Mouse (Mus musculus) embryonic fibroblast, embryonic 13.5 days (primary cell): ENCODE measurements around the gene Cav2. TPM values are rescaled to one million over a fixed set of nuclear protein-coding genes. Genes with fewer than 3 reads are reported as not detected.
A peak's percentile ranks its signal among the peaks of the same experiment; 100 is the strongest.

Experiments used
- H3K27ac ChIP-seq: 2 replicates; pipeline ENCODE4 v1.5.1; 2012; ENCODE audit warnings: low read length, control low read depth, inconsistent platforms; ENCODE audit not compliant: insufficient read depth
- H3K4me1 ChIP-seq: 2 replicates; pipeline ENCODE4 v1.6.1; 2011; ENCODE audit warnings: low read length; ENCODE audit not compliant: control insufficient read depth, insufficient read depth
- H3K4me3 ChIP-seq: 2 replicates; pipeline ENCODE4 v1.5.1; 2011; ENCODE audit warnings: mild to moderate bottlenecking, control low read depth, low read length; ENCODE audit not compliant: insufficient read depth
- CTCF ChIP-seq: IDR thresholded peaks from 2 replicates; pipeline ENCODE4 v1.5.1; 2011; ENCODE audit warnings: mild to moderate bottlenecking, control low read depth, low read length, moderate library complexity, borderline replicate concordance; ENCODE audit not compliant: insufficient read depth
- POLR2A ChIP-seq: IDR thresholded peaks from 2 replicates; pipeline ENCODE4 v1.6.1; 2011; ENCODE audit warnings: low read depth, mild to moderate bottlenecking, control low read depth, low read length, moderate library complexity
- polyA plus RNA-seq: library from polyadenylated mRNA; stranded (reverse); fragments of >200 nt; gene quantifications from 2 replicates; pipeline ENCODE4 v1.2.4, GENCODE M21; 2011; ENCODE audit warnings: low read depth; ENCODE audit not compliant: missing spikeins, insufficient read length

The Cav2 gene
- polyA plus RNA-seq, 1 experiment = 45.6 TPM

DNA sequence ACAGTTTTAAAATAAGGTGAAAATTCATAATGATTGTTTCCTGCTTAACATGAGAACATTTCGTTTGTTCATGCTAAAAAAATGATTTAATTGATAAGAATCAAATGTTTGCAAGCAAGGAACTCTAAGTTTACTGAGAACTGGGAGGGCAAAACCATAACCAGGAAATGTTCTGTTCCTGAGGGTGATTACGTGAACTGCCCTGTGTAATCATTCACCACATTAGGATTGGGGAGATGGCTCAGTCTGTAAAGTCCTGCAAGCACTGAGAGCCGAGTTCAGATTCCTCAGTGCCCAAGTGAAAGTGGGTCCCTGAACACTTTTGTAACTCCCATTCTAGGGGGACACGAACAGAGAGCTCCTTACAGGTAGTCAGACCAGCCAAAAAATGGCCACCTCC lies 15.9 kb upstream of the Cav2 start:
- Histone ChIP-seq H3K27ac (no peak overlapping the region), H3K4me3 (no peak overlapping the region), H3K4me1 (peaks cover 10% of the 10 kb centered on the region)
- TF ChIP-seq POLR2A (no peak), CTCF (no peak)

DNA sequence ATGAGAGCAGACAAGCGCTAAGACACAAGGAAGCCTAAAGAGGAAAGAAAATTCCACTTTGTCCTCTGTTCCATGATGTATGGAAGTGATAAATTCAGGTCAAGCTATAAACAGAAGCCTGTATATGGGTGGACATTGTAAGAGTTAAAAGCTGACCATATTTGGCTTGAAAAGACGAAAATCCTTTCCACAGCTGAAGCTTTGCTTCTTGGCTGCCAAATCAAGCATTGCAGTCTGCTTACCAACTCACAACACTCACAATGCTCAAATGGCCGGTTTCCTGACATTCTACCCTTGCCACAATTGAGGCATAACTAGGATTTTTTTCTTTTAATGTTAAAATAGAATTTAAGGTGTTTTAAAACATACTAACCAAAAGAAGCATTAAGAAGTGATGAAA lies 14.5 kb upstream of the Cav2 start:
- H3K27ac ChIP-seq = peak overlapping the region; percentile 90
- peaks cover 10% of the 10 kb centered on the region for H3K4me1 ChIP-seq
- no peak overlapping the region for H3K4me3 ChIP-seq
- TF ChIP-seq CTCF (no peak), POLR2A (no peak)

DNA sequence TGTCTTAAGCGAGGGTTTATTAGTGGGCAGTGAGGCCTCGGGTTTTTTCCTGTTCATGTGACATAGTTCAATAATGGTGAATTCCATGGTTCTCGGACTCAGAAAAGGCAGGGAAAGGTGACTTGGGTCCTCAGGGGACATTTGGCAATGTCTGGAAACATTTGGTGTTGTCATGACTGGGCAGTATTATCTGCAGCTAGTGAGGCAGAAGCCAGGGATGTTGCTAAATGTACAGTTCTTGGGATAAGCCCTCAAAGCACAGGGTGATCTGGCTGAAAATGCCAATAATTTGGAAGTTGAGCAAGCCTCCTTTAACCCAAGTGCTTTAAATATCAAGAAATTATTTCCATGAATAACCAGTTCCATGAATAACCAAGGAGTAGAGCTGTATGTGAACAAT lies 2.6 kb upstream of the Cav2 start:
- no peak for TF ChIP-seq POLR2A
- no peak for TF ChIP-seq CTCF
- Histone ChIP-seq H3K4me3 (no peak overlapping the region), H3K27ac (no peak overlapping the region), H3K4me1 (peaks cover 4% of the 10 kb centered on the region; the same call in 1 of the 2 replicates)

DNA sequence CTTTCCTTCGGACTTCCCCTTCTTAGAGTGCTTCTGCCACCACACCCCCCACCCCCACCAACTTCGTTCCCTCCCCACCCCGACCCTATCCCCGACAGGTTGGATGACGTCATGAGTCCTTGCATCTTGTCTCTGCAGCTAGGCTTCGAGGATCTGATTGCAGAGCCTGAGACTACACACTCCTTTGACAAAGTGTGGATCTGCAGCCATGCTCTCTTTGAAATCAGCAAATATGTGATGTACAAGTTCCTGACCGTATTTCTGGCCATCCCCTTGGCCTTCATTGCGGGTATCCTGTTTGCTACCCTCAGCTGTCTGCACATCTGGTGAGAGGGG lies 740 bp downstream of the Cav2 start:
- H3K4me3 ChIP-seq = peak overlapping the region; percentile 58
- 0 out of 2 replicates have a peak, but pooled peaks have one; percentile 6 for TF ChIP-seq POLR2A
- TF ChIP-seq CTCF = no peak
- peaks cover 4% of the 10 kb centered on the region; the same call in 1 of the 2 replicates for H3K4me1 ChIP-seq
- peak overlapping the region; percentile 67 for H3K27ac ChIP-seq

GRCm38 (mm10) chr6:17282159-17282558 lies 1.2 kb downstream of the Cav2 start:
- H3K4me3 ChIP-seq = peak overlapping the region; percentile 58
- TF ChIP-seq CTCF (no peak), POLR2A (0 out of 2 replicates have a peak, but pooled peaks have one; percentile 13)
- peak overlapping the region; percentile 65 for H3K27ac ChIP-seq
- H3K4me1 ChIP-seq = peaks cover 4% of the 10 kb centered on the region; the same call in 1 of the 2 replicates

DNA sequence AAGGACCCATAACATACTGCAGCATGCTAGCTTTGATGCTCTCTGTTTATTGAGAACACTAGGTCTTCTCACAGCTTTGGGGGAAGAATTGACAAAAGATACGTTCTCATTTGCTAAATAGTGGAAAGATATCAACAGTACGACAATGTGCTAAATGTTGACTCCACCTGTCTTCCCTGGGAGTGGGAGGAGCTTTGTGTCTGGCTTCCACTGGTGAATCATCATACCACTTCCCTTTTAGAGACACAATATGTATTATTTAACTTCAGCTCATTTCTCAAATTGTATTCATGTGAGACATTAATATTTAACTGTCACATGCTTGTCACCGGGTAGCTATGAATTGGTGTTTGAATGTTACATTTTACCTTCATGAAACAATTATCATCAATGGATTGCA lies 2.8 kb downstream of the Cav2 start:
- Histone ChIP-seq H3K4me3 (no peak overlapping the region), H3K27ac (no peak overlapping the region), H3K4me1 (peaks cover 4% of the 10 kb centered on the region; the same call in 1 of the 2 replicates)
- no peak for TF ChIP-seq POLR2A
- TF ChIP-seq CTCF = no peak

DNA sequence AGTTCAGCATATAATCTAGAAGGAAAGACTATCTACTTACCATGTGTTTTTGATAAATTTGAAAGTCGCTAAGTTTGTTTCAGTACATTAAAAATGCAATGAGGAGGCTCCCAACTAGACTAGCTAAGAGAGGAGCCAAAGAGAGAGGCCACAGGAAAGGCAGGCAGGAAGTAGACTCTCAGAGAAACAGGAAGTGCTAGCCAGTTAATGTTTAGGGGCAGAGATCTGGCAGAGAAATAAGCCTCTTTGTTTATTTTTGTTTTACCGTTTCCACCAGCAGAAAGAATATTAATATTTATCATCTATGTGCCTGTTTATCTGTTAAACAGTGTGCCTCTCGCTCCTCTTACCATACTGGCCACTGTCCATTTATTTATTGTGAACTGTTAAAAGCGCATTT lies 5.4 kb downstream of the Cav2 start:
- Histone ChIP-seq H3K4me1 (peaks cover 4% of the 10 kb centered on the region; the same call in 1 of the 2 replicates), H3K4me3 (no peak overlapping the region), H3K27ac (no peak overlapping the region)
- TF ChIP-seq CTCF = no peak
- no peak for TF ChIP-seq POLR2A

DNA sequence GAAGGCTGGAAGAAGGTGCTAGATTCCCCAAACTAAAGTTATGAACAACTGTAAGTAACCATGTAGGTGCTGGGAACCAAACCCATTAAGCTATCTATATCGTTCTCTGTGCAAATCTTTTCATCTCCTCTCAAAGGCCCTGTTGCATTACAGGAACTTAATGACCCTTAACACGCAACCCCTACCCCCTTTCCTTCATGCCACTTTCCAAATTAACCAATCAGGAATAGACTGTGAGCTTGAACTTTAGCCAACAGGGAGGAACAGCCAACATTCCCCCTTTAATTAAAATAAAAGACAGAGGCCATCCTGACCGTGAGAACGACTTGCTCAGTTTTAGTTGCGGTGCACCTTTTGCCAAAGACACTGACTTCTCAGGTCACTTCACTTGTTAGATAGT lies 14.1 kb downstream of the Cav2 start:
- no peaks in the 10 kb centered on the region for H3K4me1 ChIP-seq
- H3K27ac ChIP-seq = no peak overlapping the region
- TF ChIP-seq CTCF (no peak), POLR2A (no peak)
- no peak overlapping the region for H3K4me3 ChIP-seq

- peak within 1 kb of the TSS; percentile 96 for H3K27ac ChIP-seq
- H3K4me1 ChIP-seq = no peaks in the 10 kb centered on the region
- no peak for TF ChIP-seq CTCF
- peak; percentile 38 for TF ChIP-seq POLR2A
- H3K4me3 ChIP-seq = peak within 1 kb of the TSS; percentile 69
Observed at GRCm38 (mm10) chr6:17305954-17306601, 25.1 kb downstream of the Cav2 start, which contains the start of gene Cav1. Gene Cav1, plus strand, starts transcription at chr6:17306335.

DNA sequence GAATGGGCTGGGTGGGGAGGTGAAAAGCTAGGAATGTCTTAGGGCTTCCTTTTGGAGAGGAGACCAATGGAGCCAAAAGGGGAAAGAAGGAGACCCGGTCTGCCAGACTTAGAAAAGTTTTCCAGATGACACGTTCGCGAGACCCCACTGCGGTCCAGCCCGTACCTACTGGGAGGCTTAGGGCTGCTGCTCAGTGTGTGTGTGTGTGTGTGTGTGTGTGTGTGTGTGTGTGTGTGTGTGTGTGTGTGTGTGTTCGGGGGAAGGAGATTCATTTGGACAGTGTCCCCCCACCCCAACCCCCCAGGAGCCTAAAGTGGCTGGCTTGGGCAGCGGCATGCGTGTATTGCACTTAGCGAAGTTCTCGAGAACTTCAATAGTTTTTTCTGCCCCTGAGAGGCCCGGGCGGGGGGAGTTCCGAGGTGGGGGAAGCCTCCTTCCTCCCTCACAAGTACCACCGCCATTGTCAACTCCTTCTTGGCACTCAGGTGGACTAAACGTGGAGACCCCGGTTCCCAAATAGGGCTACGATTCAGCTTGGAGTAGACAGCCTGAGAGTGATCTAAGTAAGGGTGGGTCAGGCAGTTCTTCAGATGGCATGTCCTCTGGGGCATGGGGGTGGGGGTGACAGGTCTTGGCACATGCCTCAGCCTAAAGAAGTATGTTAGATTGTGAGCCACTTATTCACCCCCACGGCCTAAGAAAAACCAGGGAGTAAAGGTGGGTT lies 25.8 kb downstream of the Cav2 start:
- peaks cover 2% of the 10 kb centered on the region; the same call in 1 of the 2 replicates for H3K4me1 ChIP-seq
- no peak; the same call in 1 of the 2 replicates for TF ChIP-seq POLR2A
- no peak for TF ChIP-seq CTCF
- peak overlapping the region; percentile 96 for H3K27ac ChIP-seq
- peak overlapping the region; percentile 69 for H3K4me3 ChIP-seq
